Mouse (Mus musculus): ENCODE results near the gene Hipk2. TPM values are rescaled to one million over a fixed set of nuclear protein-coding genes. Genes with fewer than 3 reads are reported as not detected.

Hipk2 gene
- polyA plus RNA-seq, 1 experiment from 2014 or later, result 9.5 TPM

DNA sequence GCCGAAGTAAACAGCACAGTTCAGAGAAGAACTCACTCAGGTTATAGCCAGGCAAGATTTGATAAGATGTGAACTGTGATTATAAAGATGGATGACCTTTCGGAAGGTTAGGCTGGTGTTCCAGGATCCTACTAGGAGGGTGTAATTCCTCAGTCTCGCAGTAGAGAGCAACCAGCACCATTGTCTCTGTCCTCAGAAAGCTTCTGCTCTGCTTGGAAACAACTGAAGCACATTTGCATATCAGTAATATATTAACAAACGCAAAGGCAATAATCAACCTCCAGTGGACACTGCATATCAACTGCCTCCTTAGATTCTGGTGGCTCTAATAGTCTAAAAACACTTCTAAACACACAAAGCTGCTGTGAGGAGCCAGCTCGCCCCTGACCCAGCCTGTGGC lies 48.5 kb downstream of the Hipk2 start:
- 74% methylated on average over 5 of the region's 5 CpGs for WGBS
- H3K9ac ChIP-seq, result no peak overlapping the region
- no peak overlapping the region for H3K27ac ChIP-seq (replicated peaks)

DNA sequence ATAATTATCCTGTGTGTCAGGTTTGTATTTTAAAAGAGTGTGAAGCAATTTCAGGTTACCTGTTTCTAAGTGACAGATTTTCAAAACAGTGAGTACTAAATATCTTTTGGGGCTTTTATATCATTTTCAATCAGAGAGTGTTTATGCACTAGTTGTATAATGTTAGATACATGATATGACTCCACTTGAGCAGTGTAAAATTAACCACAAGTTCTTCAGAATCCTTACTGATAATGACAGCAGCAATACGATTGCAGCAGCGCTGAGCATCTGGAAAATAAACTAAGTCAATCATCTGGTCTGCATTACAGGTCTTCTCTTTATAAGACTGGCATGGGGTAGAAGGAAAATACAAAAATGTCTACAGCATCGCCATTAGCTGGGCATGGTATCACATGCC lies 49.1 kb downstream of the Hipk2 start:
- peaks cover 47% of the 10 kb centered on the region for H3K4me1 ChIP-seq
- H3K9ac ChIP-seq, result no peak overlapping the region
- no peak overlapping the region for H3K4me3 ChIP-seq
- 62% methylated on average over 3 of the region's 3 CpGs for WGBS
- H3K9me3 ChIP-seq, result no peaks in the 10 kb centered on the region
- H3K4me2 ChIP-seq, result no peak overlapping the region
- H3K27me3 ChIP-seq (replicated peaks), result no peaks in the 10 kb centered on the region
- ATAC-seq (ENCODE audit: extremely low read depth, insufficient number of reproducible peaks, low FRiP score, low TSS enrichment), result no peak
- H3K36me3 ChIP-seq, result no peaks in the 10 kb centered on the region
- H3K27ac ChIP-seq (replicated peaks), result no peak overlapping the region

More for the DNA sequence above, 48.5 kb downstream of the Hipk2 start:
- Histone ChIP-seq H3K27me3 (replicated peaks) (no peaks in the 10 kb centered on the region), H3K36me3 (no peaks in the 10 kb centered on the region), H3K4me1 (peaks cover 46% of the 10 kb centered on the region), H3K4me2 (no peak overlapping the region), H3K4me3 (no peak overlapping the region), H3K9me3 (no peaks in the 10 kb centered on the region)
- ATAC-seq (ENCODE audit: extremely low read depth, insufficient number of reproducible peaks, low FRiP score, low TSS enrichment), result no peak

DNA sequence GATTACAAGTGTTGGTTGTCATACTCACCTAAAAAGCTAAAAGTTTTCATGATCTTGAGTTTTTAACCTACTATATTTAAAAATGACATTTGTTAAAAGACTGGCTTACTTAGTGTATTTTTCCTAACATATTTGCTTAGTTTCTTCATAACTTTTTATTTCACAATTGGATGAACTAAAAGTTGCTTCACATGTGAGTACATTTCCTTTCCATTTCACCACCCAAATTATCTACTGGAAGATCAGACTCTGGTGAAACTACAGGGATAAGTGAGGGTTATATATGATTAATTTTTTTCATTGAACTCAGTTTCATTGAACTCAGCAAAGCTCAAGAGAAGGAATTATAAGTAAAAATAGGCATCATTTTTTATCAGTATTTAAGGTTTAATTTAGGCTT lies 50.1 kb downstream of the Hipk2 start:
- peaks cover 51% of the 10 kb centered on the region for H3K4me1 ChIP-seq
- H3K4me3 ChIP-seq, result no peak overlapping the region
- no peaks in the 10 kb centered on the region for H3K36me3 ChIP-seq
- ATAC-seq (ENCODE audit: extremely low read depth, insufficient number of reproducible peaks, low FRiP score, low TSS enrichment), result no peak
- no peak overlapping the region for H3K27ac ChIP-seq (replicated peaks)
- no peak overlapping the region for H3K4me2 ChIP-seq
- no peaks in the 10 kb centered on the region for H3K9me3 ChIP-seq
- H3K9ac ChIP-seq, result no peak overlapping the region
- no peaks in the 10 kb centered on the region for H3K27me3 ChIP-seq (replicated peaks)

DNA sequence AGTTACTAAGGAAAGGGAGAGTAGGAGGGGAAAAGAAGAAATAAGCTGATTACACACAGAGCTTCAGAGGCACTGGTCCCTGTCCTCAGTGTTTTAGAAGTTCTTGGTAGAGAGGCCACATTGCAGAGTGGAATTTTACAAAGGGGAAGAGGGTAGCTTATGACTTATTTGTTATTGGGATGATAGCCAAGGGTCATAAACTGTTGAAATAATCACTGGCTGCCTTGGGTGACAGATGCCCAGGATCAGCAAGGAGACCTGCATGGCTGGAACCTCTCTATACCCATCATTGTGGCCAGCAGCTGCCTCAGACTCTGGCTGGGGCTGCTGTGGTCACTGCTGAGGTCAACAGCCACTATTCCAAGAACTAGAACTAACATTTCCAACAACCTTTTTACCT lies 52.1 kb downstream of the Hipk2 start:
- no peak overlapping the region for H3K4me3 ChIP-seq
- no peak overlapping the region for H3K9ac ChIP-seq
- no peak overlapping the region for H3K4me2 ChIP-seq
- no peaks in the 10 kb centered on the region for H3K27me3 ChIP-seq (replicated peaks)
- H3K9me3 ChIP-seq, result no peaks in the 10 kb centered on the region
- peaks cover 8% of the 10 kb centered on the region for H3K36me3 ChIP-seq
- peaks cover 43% of the 10 kb centered on the region for H3K4me1 ChIP-seq
- ATAC-seq (ENCODE audit: extremely low read depth, insufficient number of reproducible peaks, low FRiP score, low TSS enrichment), result no peak
- no peak overlapping the region for H3K27ac ChIP-seq (replicated peaks)

DNA sequence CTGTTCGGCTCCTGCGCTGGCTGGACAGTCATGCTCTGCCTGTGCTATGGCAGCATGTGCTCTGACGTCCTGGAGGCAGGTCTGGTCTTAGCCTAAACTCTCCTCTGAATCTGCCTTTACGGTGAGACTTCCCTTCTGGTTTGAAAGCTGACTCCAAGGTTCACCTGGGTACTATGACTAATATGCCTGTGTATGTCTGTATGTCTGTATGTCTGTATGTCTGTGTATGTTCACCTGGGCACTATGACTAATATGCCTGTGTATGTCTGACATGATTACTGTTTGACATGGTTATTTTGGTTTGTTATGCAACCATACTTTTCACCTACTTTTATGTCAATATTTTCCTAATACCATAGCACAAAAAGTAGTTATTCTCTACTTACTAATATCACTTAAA lies 52.8 kb downstream of the Hipk2 start:
- WGBS, result 86% methylated on average over 4 of the region's 4 CpGs

DNA sequence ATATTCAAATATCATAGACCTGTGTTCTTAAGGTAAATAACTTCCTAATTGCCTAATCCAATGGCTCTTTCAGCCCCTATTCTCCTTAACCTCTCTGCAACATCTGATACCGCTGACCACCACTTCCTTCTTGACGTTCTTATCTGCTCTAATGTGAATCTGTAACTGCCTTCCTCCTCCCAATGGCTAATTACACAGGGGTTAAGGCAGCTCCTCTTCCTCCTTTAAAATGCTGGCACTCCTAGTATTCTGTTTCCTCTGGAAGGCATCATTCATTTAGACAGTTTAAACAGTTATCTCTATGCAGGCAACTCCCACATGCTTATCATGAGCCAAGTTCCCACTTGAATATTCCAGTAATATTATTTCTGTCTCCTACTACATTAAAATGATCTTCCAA lies 54.3 kb downstream of the Hipk2 start:
- no peaks in the 10 kb centered on the region for H3K27me3 ChIP-seq (replicated peaks)

More for the DNA sequence above, 52.8 kb downstream of the Hipk2 start:
- Histone ChIP-seq H3K4me1 (peaks cover 37% of the 10 kb centered on the region), H3K9ac (no peak overlapping the region), H3K4me2 (no peak overlapping the region), H3K27ac (replicated peaks) (no peak overlapping the region), H3K27me3 (replicated peaks) (no peaks in the 10 kb centered on the region), H3K9me3 (no peaks in the 10 kb centered on the region), H3K4me3 (no peak overlapping the region), H3K36me3 (peaks cover 14% of the 10 kb centered on the region)
- ATAC-seq (ENCODE audit: extremely low read depth, insufficient number of reproducible peaks, low FRiP score, low TSS enrichment), result no peak

DNA sequence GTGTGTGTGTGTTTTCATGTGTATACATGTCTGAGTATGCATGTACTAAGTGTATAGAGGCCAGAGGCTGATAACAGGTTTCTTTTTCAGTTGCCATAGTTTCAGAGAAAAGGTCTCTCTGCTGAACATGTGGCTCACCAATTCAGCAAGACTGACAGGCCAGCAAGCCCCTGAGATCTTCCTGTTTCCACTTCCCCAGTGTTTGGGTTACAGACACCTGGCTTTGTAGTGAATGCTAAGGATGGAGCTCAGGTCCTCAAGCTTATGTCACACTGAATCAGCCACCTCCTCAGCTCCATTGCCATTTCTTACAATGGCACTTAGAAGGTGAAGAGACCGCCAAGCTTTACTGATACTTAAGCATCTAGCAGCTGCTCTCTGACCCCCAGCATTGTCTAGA lies 55.1 kb downstream of the Hipk2 start:
- H3K27me3 ChIP-seq (replicated peaks), result no peaks in the 10 kb centered on the region
- 100% methylated on average over 1 of the region's 1 CpGs for WGBS
- peaks cover 39% of the 10 kb centered on the region for H3K4me1 ChIP-seq
- H3K9ac ChIP-seq, result no peak overlapping the region
- no peak overlapping the region for H3K4me2 ChIP-seq
- H3K9me3 ChIP-seq, result no peaks in the 10 kb centered on the region
- H3K36me3 ChIP-seq, result peaks cover 30% of the 10 kb centered on the region
- no peak for ATAC-seq (ENCODE audit: extremely low read depth, insufficient number of reproducible peaks, low FRiP score, low TSS enrichment)
- no peak overlapping the region for H3K4me3 ChIP-seq
- H3K27ac ChIP-seq (replicated peaks), result no peak overlapping the region

More for the DNA sequence above, 54.3 kb downstream of the Hipk2 start:
- Histone ChIP-seq H3K36me3 (peaks cover 29% of the 10 kb centered on the region), H3K9ac (no peak overlapping the region), H3K27ac (replicated peaks) (no peak overlapping the region), H3K4me2 (no peak overlapping the region), H3K4me1 (peaks cover 31% of the 10 kb centered on the region), H3K4me3 (no peak overlapping the region), H3K9me3 (no peaks in the 10 kb centered on the region)
- WGBS, result 43% methylated on average over 2 of the region's 2 CpGs
- ATAC-seq (ENCODE audit: extremely low read depth, insufficient number of reproducible peaks, low FRiP score, low TSS enrichment), result no peak

DNA sequence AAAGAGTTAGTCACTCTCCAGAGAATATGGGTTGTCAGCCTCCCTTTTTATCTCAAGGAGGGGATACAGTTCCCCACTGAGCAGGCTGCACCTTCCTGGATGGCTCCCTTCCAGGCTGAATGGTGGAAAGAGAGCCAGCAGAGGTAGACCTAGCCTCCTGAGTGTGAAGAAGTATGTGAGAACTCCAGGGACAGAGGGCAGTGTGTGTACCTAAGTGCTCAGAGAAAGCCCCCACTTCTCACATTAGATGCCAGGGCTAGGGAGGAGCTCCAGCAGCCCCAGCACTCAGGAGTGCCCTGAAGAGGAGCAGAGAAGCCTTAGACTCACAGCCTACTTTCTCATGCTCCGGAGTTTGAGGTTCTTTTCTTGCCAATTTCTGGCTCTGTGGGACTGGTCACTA lies 59.7 kb downstream of the Hipk2 start:
- no peak overlapping the region; the same call in 1 of the 2 replicates for H3K27ac ChIP-seq (replicated peaks)
- peaks cover 48% of the 10 kb centered on the region for H3K4me1 ChIP-seq
- H3K36me3 ChIP-seq, result peaks cover 30% of the 10 kb centered on the region
- no peaks in the 10 kb centered on the region for H3K27me3 ChIP-seq (replicated peaks)
- no peak overlapping the region for H3K4me2 ChIP-seq
- no peaks in the 10 kb centered on the region for H3K9me3 ChIP-seq
- 82% methylated on average over 1 of the region's 1 CpGs for WGBS
- no peak for ATAC-seq (ENCODE audit: extremely low read depth, insufficient number of reproducible peaks, low FRiP score, low TSS enrichment)
- H3K4me3 ChIP-seq, result no peak overlapping the region
- no peak overlapping the region for H3K9ac ChIP-seq

DNA sequence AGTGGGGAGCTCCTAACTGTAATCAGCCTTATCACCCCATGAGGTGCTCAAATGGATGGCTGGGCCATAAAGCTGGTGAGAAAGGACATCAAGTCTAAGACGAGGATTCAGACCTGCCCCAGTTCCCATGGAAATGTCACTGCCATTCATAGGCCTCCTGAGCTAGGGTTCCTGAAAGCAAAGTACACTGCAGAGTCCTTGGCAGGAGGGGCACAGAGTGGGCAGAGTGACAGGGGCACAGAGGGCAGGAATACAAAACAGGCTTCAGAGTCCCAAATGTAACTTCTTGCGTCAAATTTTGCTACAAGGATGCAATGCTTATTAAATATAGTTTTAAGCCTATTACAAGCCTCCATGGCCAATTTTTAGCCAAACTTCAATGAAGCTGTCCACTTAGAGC lies 60.4 kb downstream of the Hipk2 start:
- Histone ChIP-seq H3K27me3 (replicated peaks) (no peaks in the 10 kb centered on the region), H3K9ac (no peak overlapping the region), H3K27ac (replicated peaks) (no peak overlapping the region), H3K9me3 (no peaks in the 10 kb centered on the region), H3K4me3 (no peak overlapping the region), H3K36me3 (peaks cover 30% of the 10 kb centered on the region), H3K4me2 (no peak overlapping the region), H3K4me1 (peaks cover 53% of the 10 kb centered on the region)
- no peak for ATAC-seq (ENCODE audit: extremely low read depth, insufficient number of reproducible peaks, low FRiP score, low TSS enrichment)
- WGBS, result 59% methylated on average over 2 of the region's 2 CpGs

DNA sequence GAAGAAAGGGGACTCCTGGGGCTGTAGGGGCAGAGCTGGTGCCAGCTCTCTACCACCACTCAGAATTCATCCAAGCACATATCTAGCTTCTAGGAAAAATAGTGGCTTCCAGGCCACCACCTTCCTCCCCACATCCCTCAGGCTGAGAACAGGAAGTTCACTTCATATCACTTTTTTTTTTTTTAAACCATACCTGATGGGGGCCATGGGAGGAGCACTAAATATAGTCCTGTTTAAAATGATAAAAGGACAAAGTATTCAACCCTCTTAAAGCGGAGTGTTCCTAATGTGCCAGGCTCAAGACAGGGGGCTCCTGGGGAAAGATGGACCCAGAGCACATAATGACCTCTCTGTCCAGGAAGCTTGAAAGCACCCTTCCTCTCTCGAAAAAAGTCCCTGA lies 61.3 kb downstream of the Hipk2 start:
- H3K4me2 ChIP-seq, result no peak overlapping the region
- no peaks in the 10 kb centered on the region for H3K27me3 ChIP-seq (replicated peaks)
- WGBS, result 65% methylated on average over 2 of the region's 2 CpGs
- no peak overlapping the region for H3K4me3 ChIP-seq
- no peak for ATAC-seq (ENCODE audit: extremely low read depth, insufficient number of reproducible peaks, low FRiP score, low TSS enrichment)
- no peak overlapping the region for H3K27ac ChIP-seq (replicated peaks)
- peaks cover 62% of the 10 kb centered on the region for H3K4me1 ChIP-seq
- H3K9me3 ChIP-seq, result no peaks in the 10 kb centered on the region
- no peak overlapping the region for H3K9ac ChIP-seq
- peaks cover 30% of the 10 kb centered on the region for H3K36me3 ChIP-seq

DNA sequence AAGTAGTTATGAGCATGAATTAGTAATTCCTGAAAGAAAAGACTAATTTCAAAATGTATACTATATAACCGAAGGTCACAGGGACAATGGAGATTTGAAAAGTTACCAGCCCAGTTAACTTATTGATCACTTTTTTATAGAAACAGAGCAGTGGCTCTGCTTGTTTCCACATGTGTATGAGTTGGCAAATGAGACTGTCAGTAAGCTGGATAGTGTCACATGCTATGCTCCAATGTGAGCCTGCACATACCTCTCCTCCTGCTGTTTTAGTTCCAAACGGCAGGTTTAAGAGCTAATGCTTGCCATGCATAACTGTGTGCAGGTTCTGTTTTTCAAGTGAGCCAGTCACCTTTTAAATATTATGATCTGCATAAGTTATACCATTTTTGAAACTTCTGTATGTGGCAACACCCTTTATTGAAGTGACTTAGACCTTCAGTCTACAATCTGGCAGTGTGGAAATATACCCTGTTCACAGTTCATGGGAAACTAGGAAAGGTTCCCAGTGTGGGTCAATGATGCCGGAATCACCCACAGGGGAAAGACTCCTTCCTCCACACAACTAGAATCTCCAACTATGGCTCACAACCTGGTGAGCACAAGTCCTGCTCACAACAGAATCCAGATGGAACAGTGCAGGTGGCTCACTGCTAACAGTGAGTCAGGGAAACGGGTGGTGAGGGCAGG lies 64.4 kb downstream of the Hipk2 start:
- ATAC-seq (ENCODE audit: extremely low read depth, insufficient number of reproducible peaks, low FRiP score, low TSS enrichment), result no peak
- peaks cover 83% of the 10 kb centered on the region for H3K4me1 ChIP-seq
- H3K27me3 ChIP-seq (replicated peaks), result no peaks in the 10 kb centered on the region

DNA sequence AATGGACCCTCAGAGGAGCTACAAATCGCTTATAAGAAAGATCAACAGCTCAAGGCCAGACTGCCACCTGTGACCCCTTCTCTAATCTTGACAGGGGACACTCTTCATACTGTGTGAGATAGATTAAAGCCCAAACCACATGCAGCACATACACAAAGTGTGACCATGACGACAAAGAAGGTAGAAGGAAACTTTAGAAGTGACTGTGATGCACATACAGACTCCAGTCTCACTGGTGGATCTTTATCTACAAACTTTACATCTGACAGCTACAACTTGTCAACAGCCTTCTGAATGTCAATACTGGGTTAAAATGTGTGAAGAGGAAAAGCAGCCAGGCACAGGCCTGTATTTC lies 65.9 kb downstream of the Hipk2 start:
- peak overlapping the region; percentile 38 for H3K9ac ChIP-seq

More for the DNA sequence above, 64.4 kb downstream of the Hipk2 start:
- no peak overlapping the region for H3K4me3 ChIP-seq
- no peak overlapping the region for H3K27ac ChIP-seq (replicated peaks)
- no peak overlapping the region for H3K9ac ChIP-seq
- 66% methylated on average over 4 of the region's 4 CpGs for WGBS
- peaks cover under 1% of the 10 kb centered on the region; the same call in 1 of the 2 replicates for H3K36me3 ChIP-seq
- no peak overlapping the region for H3K4me2 ChIP-seq
- no peaks in the 10 kb centered on the region for H3K9me3 ChIP-seq

More for the DNA sequence above, 65.9 kb downstream of the Hipk2 start:
- Histone ChIP-seq H3K27ac (replicated peaks) (peak overlapping the region; percentile 61), H3K36me3 (no peaks in the 10 kb centered on the region), H3K4me3 (no peak overlapping the region), H3K4me2 (peak overlapping the region; percentile 8; the same call in 1 of the 2 replicates), H3K4me1 (peaks cover 82% of the 10 kb centered on the region), H3K9me3 (no peaks in the 10 kb centered on the region), H3K27me3 (replicated peaks) (no peaks in the 10 kb centered on the region)
- no peak for ATAC-seq (ENCODE audit: extremely low read depth, insufficient number of reproducible peaks, low FRiP score, low TSS enrichment)
- 16% methylated on average over 2 of the region's 2 CpGs for WGBS

Measured in heart, embryonic 13.5 days (tissue).